Mouse (Mus musculus): ENCODE measurements at regions not wholly inside any gene's neighbourhood (a gene's known extent, or its start where the extent isn't known, plus 50 kb on each side); places are given as distances from the start of the nearest gene placed in this dataset.

GRCm38 (mm10) chr6:94953658-94954057 lies 163.4 kb upstream of the Kbtbd8 start:
- TF ChIP-seq CTCF (IDR thresholded peaks at IDR 0.05; ENCODE audit: borderline replicate concordance, insufficient read depth, low read depth, low read length): no peak
- TF ChIP-seq POLR2A (IDR thresholded peaks at IDR 0.05; ENCODE audit: borderline replicate concordance, insufficient read depth, low read length): no peak

Measured in cerebellum, adult 2 months (tissue).